Mouse (Mus musculus) myocyte (in vitro differentiated cells): ENCODE measurements around the gene Plek. TPM values are rescaled to one million over a fixed set of nuclear protein-coding genes. Genes with fewer than 3 reads are reported as not detected.

Experiments
- H3K27me3 ChIP-seq: one replicate; pipeline ENCODE4 v1.6.1; 2011; ENCODE audit not compliant: control insufficient read depth, insufficient read depth, insufficient read length
- H3K36me3 ChIP-seq: one replicate; pipeline ENCODE4 v1.6.1; 2011; ENCODE audit not compliant: control insufficient read depth, insufficient read depth
- H3K4me2 ChIP-seq: one replicate; pipeline ENCODE4 v1.6.1; 2011; ENCODE audit warnings: low read depth, control low read depth
- H3K4me3 ChIP-seq: one replicate; pipeline ENCODE4 v1.5.1; 2011; ENCODE audit warnings: mild to moderate bottlenecking, control low read depth, moderate library complexity
- H3K79me2 ChIP-seq: one replicate; pipeline ENCODE4 v1.6.1; 2011; ENCODE audit not compliant: control insufficient read depth, insufficient read depth
- H3ac ChIP-seq: one replicate; pipeline ENCODE4 v1.6.1; 2011; ENCODE audit not compliant: control insufficient read depth, insufficient read length
- CEBPB ChIP-seq: IDR thresholded peaks from 2 replicates; pipeline ENCODE4 v1.6.1; 2011; ENCODE audit warnings: mild to moderate bottlenecking, moderate library complexity; ENCODE audit not compliant: poor library complexity, insufficient read depth, severe bottlenecking
- E2F4 ChIP-seq: IDR thresholded peaks from one replicate; pipeline ENCODE4 v1.6.1; 2011; ENCODE audit warnings: mild to moderate bottlenecking, control low read depth, moderate library complexity; ENCODE audit not compliant: insufficient read depth
- MAX ChIP-seq: IDR thresholded peaks from one replicate; pipeline ENCODE4 v1.6.1; 2011; ENCODE audit warnings: low read depth, mild to moderate bottlenecking, control low read depth
- MYOD1 ChIP-seq, 3 experiments: IDR thresholded peaks; one replicate each; pipeline ENCODE4 v1.6.1; 2011; ENCODE audit warnings: control low read depth in 2 of 3, low read depth in 2 of 3, mild to moderate bottlenecking in 2 of 3, moderate library complexity in 1 of 3; ENCODE audit not compliant: insufficient read length in 2 of 3, control insufficient read depth in 1 of 3
- MYOG ChIP-seq, 3 experiments: IDR thresholded peaks; one replicate each; pipeline ENCODE4 v1.6.1; 2011; ENCODE audit warnings: control low read depth in 2 of 3, low read depth in 2 of 3, mild to moderate bottlenecking in 2 of 3; ENCODE audit not compliant: insufficient read length in 2 of 3, control insufficient read depth in 1 of 3, insufficient read depth in 1 of 3
- POLR2A ChIP-seq: IDR thresholded peaks from one replicate; pipeline ENCODE4 v1.6.1; 2011; ENCODE audit warnings: low read depth, mild to moderate bottlenecking, control low read depth, moderate library complexity; ENCODE audit not compliant: insufficient read length
- POLR2AphosphoS2 ChIP-seq: IDR thresholded peaks from one replicate; pipeline ENCODE4 v1.6.1; 2011; ENCODE audit warnings: low read depth, control low read depth; ENCODE audit not compliant: insufficient read length
- REST ChIP-seq: IDR thresholded peaks from one replicate; pipeline ENCODE4 v1.6.1; 2011; ENCODE audit warnings: mild to moderate bottlenecking, control low read depth, moderate library complexity; ENCODE audit not compliant: insufficient read depth, insufficient read length
- SRF ChIP-seq: IDR thresholded peaks from one replicate; pipeline ENCODE4 v1.6.1; 2011; ENCODE audit warnings: low read depth; ENCODE audit not compliant: control insufficient read depth, insufficient read length
- TCF12 ChIP-seq: IDR thresholded peaks from one replicate; pipeline ENCODE4 v1.6.1; 2011; ENCODE audit warnings: mild to moderate bottlenecking, control low read depth; ENCODE audit not compliant: poor library complexity, insufficient read depth, severe bottlenecking
- TCF3 ChIP-seq: IDR thresholded peaks from one replicate; pipeline ENCODE4 v1.6.1; 2011; ENCODE audit warnings: low read depth, control low read depth; ENCODE audit not compliant: insufficient read length
- USF1 ChIP-seq: IDR thresholded peaks from one replicate; pipeline ENCODE4 v1.6.1; 2011; ENCODE audit warnings: low read depth, mild to moderate bottlenecking, control low read depth, moderate library complexity
- polyA plus RNA-seq: library from polyadenylated mRNA; unstranded; fragments of >200 nt; fragmentation: generic; extraction: Trizol; gene quantifications from one replicate; pipeline ENCODE4 v1.2.1, GENCODE M21; 2012; ENCODE audit warnings: missing spikeins

The Plek gene
- polyA plus RNA-seq, 1 experiment = 0.96 TPM

GRCm38 (mm10) chr11:16997465-16997864 is 54.7 kb downstream of the Plek start:
- Histone ChIP-seq H3K4me2 (no peak overlapping the region), H3ac (no peak overlapping the region), H3K27me3 (no peaks in the 10 kb centered on the region), H3K36me3 (no peaks in the 10 kb centered on the region), H3K79me2 (no peaks in the 10 kb centered on the region), H3K4me3 (no peak overlapping the region)
- TF ChIP-seq CEBPB (no peak), USF1 (no peak), MYOD1 (IDR thresholded peaks at IDR 0.05; ENCODE audit: control insufficient read depth in 1 of 3, insufficient read length in 2 of 3, low read depth in 2 of 3) (no peak), REST (no peak), MAX (no peak), TCF12 (no peak), POLR2AphosphoS2 (no peak), TCF3 (no peak), SRF (no peak), MYOG (IDR thresholded peaks at IDR 0.05; ENCODE audit: control insufficient read depth in 1 of 3, insufficient read depth in 1 of 3, insufficient read length in 2 of 3, low read depth in 2 of 3) (no peak), E2F4 (no peak), POLR2A (no peak)

- Histone ChIP-seq H3K79me2 (no peaks in the 10 kb centered on the region), H3K36me3 (no peaks in the 10 kb centered on the region), H3K27me3 (no peaks in the 10 kb centered on the region), H3ac (no peak overlapping the region), H3K4me3 (no peak overlapping the region), H3K4me2 (no peak overlapping the region)
- TF ChIP-seq REST (no peak), POLR2AphosphoS2 (no peak), TCF12 (no peak), MYOD1 (IDR thresholded peaks at IDR 0.05; ENCODE audit: control insufficient read depth in 1 of 3, insufficient read length in 2 of 3, low read depth in 2 of 3) (no peak), TCF3 (no peak), E2F4 (no peak), USF1 (no peak), POLR2A (no peak), SRF (no peak), MAX (no peak), CEBPB (no peak), MYOG (IDR thresholded peaks at IDR 0.05; ENCODE audit: control insufficient read depth in 1 of 3, insufficient read depth in 1 of 3, insufficient read length in 2 of 3, low read depth in 2 of 3) (no peak)
Measured at GRCm38 (mm10) chr11:16996818-16997217, 55.4 kb downstream of the Plek start.

- Histone ChIP-seq H3ac (no peak overlapping the region), H3K27me3 (no peaks in the 10 kb centered on the region), H3K36me3 (no peaks in the 10 kb centered on the region), H3K4me2 (no peak overlapping the region), H3K4me3 (no peak overlapping the region), H3K79me2 (no peaks in the 10 kb centered on the region)
- TF ChIP-seq POLR2AphosphoS2 = no peak
- TF ChIP-seq POLR2A = no peak
- no peak for TF ChIP-seq TCF12
- no peak for TF ChIP-seq E2F4
- TF ChIP-seq MYOG (IDR thresholded peaks at IDR 0.05; ENCODE audit: control insufficient read depth in 1 of 3, insufficient read depth in 1 of 3, insufficient read length in 2 of 3, low read depth in 2 of 3) = no peak
- no peak for TF ChIP-seq MYOD1 (IDR thresholded peaks at IDR 0.05; ENCODE audit: control insufficient read depth in 1 of 3, insufficient read length in 2 of 3, low read depth in 2 of 3)
Measured at GRCm38 (mm10) chr11:16992880-16993279, 59.3 kb downstream of the Plek start.

- no peak overlapping the region for H3ac ChIP-seq
- H3K79me2 ChIP-seq = no peaks in the 10 kb centered on the region
- no peaks in the 10 kb centered on the region for H3K36me3 ChIP-seq
- H3K4me2 ChIP-seq = no peak overlapping the region
- no peak for TF ChIP-seq CEBPB
- H3K4me3 ChIP-seq = no peak overlapping the region
- H3K27me3 ChIP-seq = no peaks in the 10 kb centered on the region
Measured at GRCm38 (mm10) chr11:16989885-16990284, 62.3 kb downstream of the Plek start.

GRCm38 (mm10) chr11:16987745-16988328 is 64.3 kb downstream of the Plek start:
- H3K36me3 ChIP-seq = no peaks in the 10 kb centered on the region
- H3K4me3 ChIP-seq = no peak overlapping the region
- no peaks in the 10 kb centered on the region for H3K79me2 ChIP-seq
- no peaks in the 10 kb centered on the region for H3K27me3 ChIP-seq
- TF ChIP-seq MYOG (IDR thresholded peaks at IDR 0.05; ENCODE audit: control insufficient read depth in 1 of 3, insufficient read depth in 1 of 3, insufficient read length in 2 of 3, low read depth in 2 of 3) (no peak), CEBPB (peak; percentile 60; the same call in 1 of the 2 replicates)
- no peak overlapping the region for H3ac ChIP-seq
- H3K4me2 ChIP-seq = peak overlapping the region; percentile 41
